Mouse (Mus musculus): ENCODE measurements at regions not wholly inside any gene's neighbourhood (a gene's known extent, or its start where the extent isn't known, plus 50 kb on each side); places are given as distances from the start of the nearest gene placed in this dataset.
A peak's percentile ranks its signal among the peaks of the same experiment; 100 is the strongest.

- no peak overlapping the region for H3K27ac ChIP-seq
- 0 out of 2 replicates have a peak, but pooled peaks cover 5% of the 10 kb centered on the region for H3K9me3 ChIP-seq (replicated peaks)
- H3K27me3 ChIP-seq (replicated peaks): no peaks in the 10 kb centered on the region
- no peak for ATAC-seq
- H3K4me1 ChIP-seq: no peaks in the 10 kb centered on the region
- H3K36me3 ChIP-seq: no peaks in the 10 kb centered on the region
- no peak overlapping the region for H3K4me2 ChIP-seq
- H3K4me3 ChIP-seq: no peak overlapping the region
- no peak overlapping the region for H3K9ac ChIP-seq
- 63% methylated on average over 11 of the region's 11 CpGs for WGBS (ENCODE audit: insufficient replicate concordance)
These were observed 240.8 kb downstream of the Cxcl12 start for GRCm38 (mm10) chr6:117408971-117409783.

- Histone ChIP-seq H3K27ac (no peak overlapping the region), H3K4me2 (no peak overlapping the region), H3K4me1 (no peaks in the 10 kb centered on the region), H3K9ac (no peak overlapping the region), H3K27me3 (replicated peaks) (no peaks in the 10 kb centered on the region), H3K4me3 (no peak overlapping the region), H3K36me3 (no peaks in the 10 kb centered on the region), H3K9me3 (replicated peaks) (no peaks in the 10 kb centered on the region)
- ATAC-seq: no peak
- WGBS (ENCODE audit: insufficient replicate concordance): 41% methylated on average over 5 of the region's 5 CpGs
These were observed 246.6 kb downstream of the Cxcl12 start for GRCm38 (mm10) chr6:117414926-117415325.

- Histone ChIP-seq H3K36me3 (no peaks in the 10 kb centered on the region), H3K4me3 (no peak overlapping the region), H3K27me3 (replicated peaks) (no peaks in the 10 kb centered on the region), H3K4me1 (no peaks in the 10 kb centered on the region), H3K4me2 (no peak overlapping the region), H3K9me3 (replicated peaks) (no peaks in the 10 kb centered on the region), H3K27ac (no peak overlapping the region), H3K9ac (no peak overlapping the region)
- no peak for ATAC-seq
- WGBS (ENCODE audit: insufficient replicate concordance): 72% methylated on average over 6 of the region's 6 CpGs
These were observed 247.6 kb downstream of the Cxcl12 start for GRCm38 (mm10) chr6:117415901-117416300.

GRCm38 (mm10) chr6:117416461-117416860 lies 248.1 kb downstream of the Cxcl12 start:
- H3K36me3 ChIP-seq: no peaks in the 10 kb centered on the region
- H3K4me2 ChIP-seq: no peak overlapping the region
- H3K4me3 ChIP-seq: no peak overlapping the region
- H3K4me1 ChIP-seq: no peaks in the 10 kb centered on the region
- H3K27ac ChIP-seq: no peak overlapping the region
- no peaks in the 10 kb centered on the region for H3K27me3 ChIP-seq (replicated peaks)
- H3K9me3 ChIP-seq (replicated peaks): no peaks in the 10 kb centered on the region
- 49% methylated on average over 4 of the region's 5 CpGs for WGBS (ENCODE audit: insufficient replicate concordance)
- ATAC-seq: no peak
- no peak overlapping the region for H3K9ac ChIP-seq

GRCm38 (mm10) chr6:117422846-117423573 lies 254.7 kb downstream of the Cxcl12 start:
- Histone ChIP-seq H3K4me3 (no peak overlapping the region), H3K4me1 (no peaks in the 10 kb centered on the region), H3K4me2 (no peak overlapping the region), H3K9ac (no peak overlapping the region), H3K27me3 (replicated peaks) (no peaks in the 10 kb centered on the region; the same call in 1 of the 2 replicates), H3K36me3 (no peaks in the 10 kb centered on the region), H3K9me3 (replicated peaks) (no peaks in the 10 kb centered on the region), H3K27ac (no peak overlapping the region)
- no peak for ATAC-seq
- 60% methylated on average over 10 of the region's 10 CpGs for WGBS (ENCODE audit: insufficient replicate concordance)

GRCm38 (mm10) chr6:117426363-117426762 lies 258.0 kb downstream of the Cxcl12 start:
- ATAC-seq: no peak
- H3K4me3 ChIP-seq: no peak overlapping the region
- no peak overlapping the region for H3K9ac ChIP-seq
- no peaks in the 10 kb centered on the region for H3K36me3 ChIP-seq
- no peak overlapping the region for H3K27ac ChIP-seq
- no peaks in the 10 kb centered on the region; the same call in 1 of the 2 replicates for H3K27me3 ChIP-seq (replicated peaks)
- WGBS (ENCODE audit: insufficient replicate concordance): 74% methylated on average over 5 of the region's 5 CpGs
- no peak overlapping the region for H3K4me2 ChIP-seq
- no peaks in the 10 kb centered on the region for H3K9me3 ChIP-seq (replicated peaks)
- no peaks in the 10 kb centered on the region for H3K4me1 ChIP-seq

GRCm38 (mm10) chr6:117427351-117428142 lies 259.2 kb downstream of the Cxcl12 start:
- H3K9ac ChIP-seq: no peak overlapping the region
- no peaks in the 10 kb centered on the region for H3K4me1 ChIP-seq
- H3K9me3 ChIP-seq (replicated peaks): no peaks in the 10 kb centered on the region
- H3K27me3 ChIP-seq (replicated peaks): no peaks in the 10 kb centered on the region; the same call in 1 of the 2 replicates
- no peak overlapping the region for H3K4me2 ChIP-seq
- no peak overlapping the region for H3K4me3 ChIP-seq
- WGBS (ENCODE audit: insufficient replicate concordance): 35% methylated on average over 12 of the region's 12 CpGs
- H3K27ac ChIP-seq: no peak overlapping the region
- ATAC-seq: no peak
- H3K36me3 ChIP-seq: no peaks in the 10 kb centered on the region

- H3K27ac ChIP-seq: no peak overlapping the region
- no peaks in the 10 kb centered on the region for H3K36me3 ChIP-seq
- H3K9ac ChIP-seq: no peak overlapping the region
- no peak overlapping the region for H3K4me3 ChIP-seq
- no peak overlapping the region for H3K4me2 ChIP-seq
- WGBS (ENCODE audit: insufficient replicate concordance): 66% methylated on average over 11 of the region's 11 CpGs
- no peaks in the 10 kb centered on the region for H3K27me3 ChIP-seq (replicated peaks)
- no peaks in the 10 kb centered on the region for H3K9me3 ChIP-seq (replicated peaks)
- ATAC-seq: no peak
- no peaks in the 10 kb centered on the region for H3K4me1 ChIP-seq
These were observed 260.1 kb downstream of the Cxcl12 start for GRCm38 (mm10) chr6:117428441-117428840.

- ATAC-seq: peak; percentile 69
- Histone ChIP-seq H3K9ac (no peak overlapping the region), H3K27me3 (replicated peaks) (0 out of 2 replicates have a peak, but pooled peaks cover under 1% of the 10 kb centered on the region), H3K4me1 (no peaks in the 10 kb centered on the region), H3K9me3 (replicated peaks) (no peaks in the 10 kb centered on the region), H3K36me3 (no peaks in the 10 kb centered on the region), H3K4me3 (no peak overlapping the region), H3K4me2 (no peak overlapping the region), H3K27ac (no peak overlapping the region)
- 51% methylated on average over 15 of the region's 15 CpGs for WGBS (ENCODE audit: insufficient replicate concordance)
These were observed 262.8 kb downstream of the Cxcl12 start for GRCm38 (mm10) chr6:117430876-117431781.

GRCm38 (mm10) chr6:117436851-117437250 lies 268.5 kb downstream of the Cxcl12 start:
- no peak for ATAC-seq
- WGBS (ENCODE audit: insufficient replicate concordance): 50% methylated on average over 3 of the region's 3 CpGs
- no peak overlapping the region for H3K9ac ChIP-seq
- no peak overlapping the region for H3K4me3 ChIP-seq
- no peaks in the 10 kb centered on the region for H3K36me3 ChIP-seq
- no peak overlapping the region for H3K27ac ChIP-seq
- H3K4me1 ChIP-seq: no peaks in the 10 kb centered on the region
- H3K27me3 ChIP-seq (replicated peaks): 0 out of 2 replicates have a peak, but pooled peaks cover 4% of the 10 kb centered on the region
- no peak overlapping the region for H3K4me2 ChIP-seq
- no peaks in the 10 kb centered on the region for H3K9me3 ChIP-seq (replicated peaks)
